Mouse (Mus musculus) kidney, postnatal 4 days (tissue): Measurements from ENCODE around the gene Marf1.
"Not testable (repeated sequence)": the region's sequence is repeated elsewhere in the genome, so short reads cannot be mapped to it uniquely, and the experiment has no call there.

Experiments used
- DNase-seq, 2 experiments: peaks; one replicate each; pipeline ENCODE4 v3.0.0; 2021; ENCODE audit warnings: mixed read lengths in 2 of 2

Gene Marf1

DNA sequence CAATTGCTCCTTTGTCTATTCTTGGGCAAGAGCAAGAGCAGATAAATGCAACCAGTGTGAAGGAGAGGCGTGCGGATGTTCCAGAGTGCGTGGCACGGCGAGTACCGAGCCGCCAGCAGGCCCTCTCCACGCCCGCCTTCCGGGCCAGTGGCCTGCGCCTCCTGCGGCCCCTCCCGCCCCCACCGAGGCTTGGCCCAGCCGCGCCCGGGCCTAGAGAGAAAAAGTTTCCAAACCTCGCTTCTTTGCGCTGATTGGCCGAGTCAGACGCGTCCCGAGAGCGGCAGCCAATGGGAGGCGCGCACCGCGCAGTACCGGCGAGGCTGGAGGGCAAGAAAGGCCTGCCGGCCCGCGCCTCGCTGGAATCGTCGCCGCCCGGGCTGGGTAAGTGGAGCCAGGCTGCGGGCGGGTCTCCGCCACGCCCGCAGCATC lies at the start of gene Marf1, which contains the start of gene Nde1:
TSS of gene Marf1 (minus strand) at position 364 of the 429 bp plus-strand sequence.
TSS of gene Nde1 (plus strand) at position 288 of the 429 bp plus-strand sequence.
- DNase-seq = peak; percentile 92 to 96

DNA sequence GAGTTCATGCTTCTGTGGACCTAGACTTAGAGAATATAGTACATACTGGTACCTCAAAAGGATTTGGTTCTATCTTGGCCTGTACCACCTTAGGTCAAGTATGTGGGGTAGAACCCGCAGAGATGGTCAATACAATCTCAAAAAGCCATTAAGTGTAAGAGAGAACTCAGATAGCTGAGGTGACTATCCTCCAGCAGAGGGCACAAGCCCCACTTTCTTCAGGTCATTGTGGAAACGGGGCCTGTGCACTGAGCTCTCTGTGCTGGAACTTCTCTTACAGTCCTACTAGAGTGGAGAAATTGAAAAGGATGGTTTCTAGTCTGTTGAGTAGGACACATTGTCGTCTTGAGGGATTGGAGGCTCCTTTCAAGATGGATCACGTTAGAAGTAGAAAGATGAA lies 35.6 kb upstream of the Marf1 start:
- no peak for DNase-seq

DNA sequence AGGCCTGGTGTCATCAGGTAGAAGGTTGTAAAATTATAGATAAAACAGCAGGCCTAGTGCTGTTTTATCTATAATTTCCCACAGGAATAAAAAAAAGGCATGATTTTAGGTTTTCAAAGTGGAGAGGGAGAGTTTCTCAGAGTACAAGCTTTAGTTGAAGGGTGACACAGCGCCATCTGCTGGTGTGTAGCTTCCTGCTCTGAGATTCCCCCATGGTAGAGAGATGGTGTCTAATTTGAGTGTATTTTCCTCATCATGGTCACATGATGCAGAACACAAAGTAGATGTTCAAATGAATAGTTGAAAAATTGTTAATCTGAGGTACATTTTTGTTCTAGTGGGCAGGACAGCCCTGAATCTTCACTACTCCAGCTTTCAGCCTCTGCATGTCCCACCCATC lies 32.3 kb upstream of the Marf1 start:
- DNase-seq = peak; percentile 75

DNA sequence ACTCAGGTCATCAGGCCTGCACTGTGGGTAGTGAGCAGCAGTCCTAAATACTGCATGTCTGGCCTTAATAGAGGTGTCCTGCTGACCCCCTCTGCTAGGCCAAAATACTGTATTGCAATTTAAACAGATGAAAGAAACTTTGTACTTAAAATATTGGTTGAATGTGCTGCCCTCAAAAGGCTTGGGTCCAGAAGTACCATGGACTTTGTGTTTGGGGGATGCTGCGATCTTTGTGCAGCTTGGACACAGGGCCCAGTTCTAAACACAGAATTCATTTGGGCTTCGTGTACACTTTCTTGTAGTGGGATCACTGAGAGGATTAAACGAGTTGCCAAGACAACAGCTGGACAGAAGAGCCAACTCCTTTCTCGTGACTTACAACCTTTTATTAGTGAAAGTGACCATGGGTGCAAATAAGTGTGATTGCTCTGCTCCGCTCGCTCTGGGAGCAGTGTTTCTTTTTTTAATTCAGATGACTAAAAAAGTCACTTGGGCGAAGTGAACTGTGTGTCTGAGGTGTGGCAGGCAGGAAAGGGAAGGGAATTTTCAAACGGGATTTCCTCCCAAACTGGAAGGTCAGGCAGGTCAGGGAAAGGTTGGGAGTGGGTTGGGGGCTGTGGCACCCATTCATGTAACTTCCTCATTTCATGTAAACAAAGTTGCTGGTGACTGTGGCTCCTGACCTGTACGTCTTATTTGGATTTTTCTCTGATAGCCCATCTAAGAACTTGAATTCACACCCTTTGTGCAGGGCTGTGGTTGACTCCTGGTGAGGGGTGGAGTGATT lies 31.2 kb upstream of the Marf1 start:
- DNase-seq = peak; percentile 11 to 21

DNA sequence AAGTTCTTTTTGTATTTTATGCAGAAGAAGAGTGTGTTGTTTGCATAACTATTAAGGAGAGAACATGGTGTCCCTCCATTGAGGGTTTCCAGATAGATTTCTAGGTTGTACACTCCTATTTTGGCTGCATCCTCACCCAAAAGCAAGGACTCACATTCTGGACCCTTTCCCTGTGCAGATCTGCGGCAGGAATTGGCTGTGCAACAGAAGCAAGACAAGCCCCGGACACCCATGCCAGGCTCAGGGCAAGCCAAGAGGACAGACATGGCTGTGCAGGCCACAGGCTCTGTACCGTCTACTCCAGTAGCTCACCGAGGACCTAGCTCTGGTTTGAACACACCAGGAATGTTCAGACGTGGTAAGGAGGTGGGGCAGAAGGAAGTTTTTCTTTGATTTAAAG lies 22.4 kb upstream of the Marf1 start:
- DNase-seq = no peak

DNA sequence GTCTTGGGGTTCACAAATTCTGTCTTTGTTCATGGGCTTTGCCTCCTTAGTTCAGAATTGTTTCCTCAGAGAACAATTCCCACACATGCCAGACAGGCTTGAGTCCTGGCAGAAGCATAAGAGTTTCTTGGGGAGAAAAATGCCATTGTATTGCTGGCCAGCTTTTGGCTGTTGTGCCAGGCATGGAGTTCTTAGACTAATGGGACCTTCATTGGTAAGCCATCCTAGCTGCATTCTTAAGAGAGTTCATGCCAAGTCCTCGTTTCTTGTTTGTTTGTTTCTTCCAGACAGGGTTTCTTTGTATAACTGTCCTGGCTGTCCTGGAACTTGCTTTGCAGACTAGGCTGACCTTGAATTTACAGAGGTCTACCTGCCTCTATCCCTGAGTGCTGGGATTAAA lies 20.7 kb upstream of the Marf1 start:
- DNase-seq = no peak

DNA sequence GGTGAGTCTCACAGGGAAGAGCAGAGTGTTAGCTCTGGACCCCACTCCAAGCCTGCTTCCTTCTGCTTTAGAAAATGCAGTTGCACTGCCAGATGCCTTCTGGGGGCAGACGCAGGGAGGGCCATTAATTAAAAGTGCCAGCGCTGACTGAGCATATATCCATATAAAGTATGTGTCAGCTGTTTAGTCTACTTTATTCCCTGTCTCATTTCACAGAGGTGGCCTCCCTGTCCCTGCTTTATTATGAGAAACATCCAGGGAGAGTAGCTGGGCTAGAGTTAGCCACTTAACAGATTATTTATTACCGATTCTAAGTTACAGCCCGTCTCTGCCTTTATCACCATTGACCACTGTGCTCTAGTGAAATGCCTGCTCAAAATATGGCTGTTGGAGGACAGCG lies 19.2 kb upstream of the Marf1 start:
- peak in 1 of 2 experiments; percentile 20 for DNase-seq

- no peak for DNase-seq
Measured at GRCm38 (mm10) chr16:14180163-14180733, 17.1 kb upstream of the Marf1 start.

DNA sequence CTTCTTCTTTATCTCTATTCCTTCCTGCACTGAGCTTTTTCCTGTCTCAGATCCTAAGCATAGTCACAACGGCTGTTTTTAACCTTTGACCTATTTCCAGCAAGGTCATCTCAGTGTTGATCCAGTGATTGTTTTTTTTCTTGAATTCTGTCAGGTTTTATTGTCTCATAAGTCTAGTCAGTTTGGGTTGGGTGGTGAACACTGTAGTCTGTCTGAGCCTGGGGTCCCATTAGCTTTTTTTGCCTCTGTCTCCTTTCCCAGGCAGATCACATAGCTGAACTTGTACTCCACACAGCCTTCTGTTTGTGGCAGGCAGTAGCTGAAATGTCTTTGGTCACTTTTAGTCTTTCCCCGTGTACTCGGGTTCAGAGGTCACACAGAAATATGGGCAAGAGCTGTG lies 14.9 kb upstream of the Marf1 start:
- DNase-seq = no peak

DNA sequence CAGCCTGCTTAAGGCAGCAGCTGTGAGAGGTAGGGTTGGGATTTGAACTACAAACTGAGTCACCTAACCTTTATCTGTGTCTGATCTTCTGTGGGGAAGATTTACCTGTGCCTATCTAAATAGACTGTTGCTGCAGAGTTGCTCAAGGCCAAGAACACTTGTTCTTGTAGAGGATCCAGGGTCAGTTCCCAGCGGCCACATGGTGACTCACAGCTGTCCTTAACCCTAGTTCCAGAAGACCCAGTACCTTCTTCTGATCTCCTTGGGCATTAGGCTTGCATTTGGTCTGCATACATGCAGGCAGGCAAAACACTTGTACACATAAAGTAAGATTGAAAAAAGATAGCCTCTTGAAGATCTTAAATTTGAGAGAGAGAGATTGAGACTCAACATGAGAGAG lies 6.6 kb upstream of the Marf1 start:
- DNase-seq = no peak

- no peak for DNase-seq
Measured at GRCm38 (mm10) chr16:14166490-14166889, 3.3 kb upstream of the Marf1 start.

DNA sequence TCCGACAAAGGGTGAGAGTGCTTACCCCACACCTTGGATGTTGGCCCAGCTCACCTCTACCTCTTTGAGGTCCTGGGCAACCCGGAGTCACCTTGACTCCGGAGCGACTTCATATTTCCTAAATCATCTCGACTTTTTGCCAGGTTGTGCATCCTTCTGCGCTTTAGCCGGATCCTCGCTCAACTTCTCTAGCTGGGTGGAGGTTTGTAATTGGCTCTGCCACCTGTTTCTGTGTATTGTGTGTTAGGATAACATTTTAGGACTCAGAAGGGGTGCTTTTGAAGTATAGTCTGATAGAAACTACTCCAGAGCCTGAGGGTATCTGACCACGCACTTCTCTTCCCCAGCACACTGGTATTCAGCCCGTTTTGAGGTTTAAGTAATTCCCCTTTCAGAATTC lies 580 bp upstream of the Marf1 start:
- DNase-seq = no peak

- no peak for DNase-seq
Measured at GRCm38 (mm10) chr16:14160941-14161340, 2.2 kb downstream of the Marf1 start.

GRCm38 (mm10) chr16:14159746-14160131 lies 3.4 kb downstream of the Marf1 start:
- peak; percentile 75 to 84 for DNase-seq

DNA sequence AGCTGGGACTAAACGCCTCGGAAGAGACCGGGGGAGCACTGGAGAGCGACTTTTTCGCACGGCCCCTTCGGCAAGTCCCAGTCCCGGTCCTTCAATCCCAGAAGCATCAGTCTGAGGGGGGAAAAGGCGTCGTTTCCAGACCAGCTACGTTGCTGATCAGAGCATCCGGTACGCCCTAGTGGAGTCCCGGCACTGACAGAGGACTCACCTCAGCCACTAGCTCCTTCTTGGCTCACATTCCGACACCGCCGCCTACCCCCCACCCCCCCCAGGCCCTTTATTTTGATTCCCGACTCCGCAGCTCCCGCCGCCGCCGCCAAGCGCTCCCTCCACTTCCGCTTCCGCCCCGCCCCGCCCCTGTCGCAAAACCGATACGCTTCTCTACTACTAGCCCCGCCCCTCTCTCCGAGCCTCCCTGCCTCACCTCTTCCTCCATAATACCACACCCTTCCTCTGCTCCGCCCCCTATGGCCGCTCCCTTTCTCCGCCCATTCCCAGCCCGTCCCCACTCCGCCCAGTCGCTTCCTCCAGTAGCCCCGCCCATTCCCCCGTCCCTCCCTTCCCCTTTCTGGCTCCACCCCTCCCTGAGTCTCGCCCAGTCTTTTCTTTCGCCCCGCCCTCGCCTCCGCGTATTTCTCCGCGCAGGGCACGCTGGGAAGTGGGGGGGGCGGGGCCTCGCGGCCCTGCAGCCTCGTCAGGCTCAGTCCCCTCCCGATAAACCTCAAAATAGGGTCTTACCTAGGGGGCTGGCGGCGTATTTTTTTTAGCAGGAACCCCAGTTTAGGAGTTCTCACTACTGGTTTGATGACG lies 4.0 kb downstream of the Marf1 start:
- peak; percentile 100 for DNase-seq

GRCm38 (mm10) chr16:14158536-14158935 lies 4.6 kb downstream of the Marf1 start:
- no peak for DNase-seq

DNA sequence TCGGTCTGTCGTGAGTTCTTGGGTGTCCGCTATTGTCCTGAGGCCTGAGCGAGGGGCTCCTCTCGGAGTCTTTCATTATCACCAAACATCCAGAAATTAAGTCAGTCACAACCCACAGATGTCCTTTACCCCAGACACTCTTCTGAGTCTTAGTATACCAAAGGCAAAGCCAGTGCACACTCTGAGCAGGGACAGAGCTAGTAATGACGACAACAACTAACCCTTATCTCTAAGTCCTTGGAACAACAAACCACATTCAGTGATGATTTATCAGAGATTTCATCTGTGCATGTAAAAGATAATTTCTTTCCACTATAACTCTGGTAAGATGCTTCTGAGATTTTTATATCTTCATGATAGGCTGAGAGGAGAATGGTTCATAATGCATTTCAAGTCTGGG lies 6.8 kb downstream of the Marf1 start:
- no peak for DNase-seq

- not testable (repeated sequence) for DNase-seq
Measured at GRCm38 (mm10) chr16:14155638-14156037, 7.5 kb downstream of the Marf1 start.

- no peak for DNase-seq
Measured at GRCm38 (mm10) chr16:14151718-14152117, 11.4 kb downstream of the Marf1 start.

- no peak for DNase-seq
Measured at GRCm38 (mm10) chr16:14147712-14148111, 15.4 kb downstream of the Marf1 start.

DNA sequence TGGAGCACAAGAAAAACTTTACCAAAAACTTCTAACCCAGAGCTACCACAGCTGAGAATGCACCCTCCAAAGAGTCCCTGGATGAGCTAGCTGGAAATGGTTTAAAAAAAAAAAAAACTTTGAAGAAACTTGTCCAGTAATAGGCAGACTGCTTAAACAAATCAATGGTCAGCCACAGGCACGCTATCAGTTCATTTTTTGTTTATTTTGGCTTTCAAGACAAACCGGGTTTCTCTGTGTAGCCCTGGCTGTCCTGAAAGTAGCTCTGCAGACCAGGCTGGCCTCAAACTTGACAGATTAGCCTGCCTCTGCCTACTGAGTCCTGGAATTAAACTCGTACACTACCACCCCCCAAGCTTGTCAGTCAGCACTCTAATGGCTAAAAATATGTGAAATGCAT lies 19.9 kb downstream of the Marf1 start:
- no peak for DNase-seq

DNA sequence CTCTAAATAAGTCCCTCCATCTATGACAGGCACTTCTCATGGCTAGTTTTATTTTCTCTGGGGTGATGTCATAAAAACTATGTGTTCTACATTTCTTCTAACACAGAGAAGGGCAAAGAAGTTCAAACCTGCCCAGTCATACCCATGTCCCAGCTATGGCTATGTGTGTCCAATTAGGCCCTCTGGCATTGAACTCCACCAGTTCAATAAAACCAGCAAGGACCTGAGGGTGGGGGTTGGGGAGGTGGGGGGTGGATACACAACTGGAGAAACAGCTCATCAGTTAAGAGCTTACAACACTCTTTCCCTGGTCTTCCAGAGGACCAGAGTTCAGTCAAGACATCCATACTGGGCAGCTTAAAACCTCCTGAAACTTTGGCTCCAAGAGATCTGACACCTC lies 24.0 kb downstream of the Marf1 start:
- no peak for DNase-seq

GRCm38 (mm10) chr16:14137976-14138561 lies 25.1 kb downstream of the Marf1 start:
- DNase-seq = no peak
